Mouse (Mus musculus) inflammation-experienced regulatory T-cells (primary cell): ENCODE data around the gene Cnnm2. TPM values are rescaled to one million over a fixed set of nuclear protein-coding genes. Genes with fewer than 3 reads are reported as not detected.

Experiments
- polyA plus RNA-seq, 2 experiments: library from polyadenylated mRNA; unstranded; fragments of 100-300 nt; shearing (Covaris generic); gene quantifications; one replicate each; pipeline ENCODE4 v1.2.1; 2017

Gene Cnnm2
- 1 to 10 TPM; 4.4 to 4.8 TPM for polyA plus RNA-seq

DNA sequence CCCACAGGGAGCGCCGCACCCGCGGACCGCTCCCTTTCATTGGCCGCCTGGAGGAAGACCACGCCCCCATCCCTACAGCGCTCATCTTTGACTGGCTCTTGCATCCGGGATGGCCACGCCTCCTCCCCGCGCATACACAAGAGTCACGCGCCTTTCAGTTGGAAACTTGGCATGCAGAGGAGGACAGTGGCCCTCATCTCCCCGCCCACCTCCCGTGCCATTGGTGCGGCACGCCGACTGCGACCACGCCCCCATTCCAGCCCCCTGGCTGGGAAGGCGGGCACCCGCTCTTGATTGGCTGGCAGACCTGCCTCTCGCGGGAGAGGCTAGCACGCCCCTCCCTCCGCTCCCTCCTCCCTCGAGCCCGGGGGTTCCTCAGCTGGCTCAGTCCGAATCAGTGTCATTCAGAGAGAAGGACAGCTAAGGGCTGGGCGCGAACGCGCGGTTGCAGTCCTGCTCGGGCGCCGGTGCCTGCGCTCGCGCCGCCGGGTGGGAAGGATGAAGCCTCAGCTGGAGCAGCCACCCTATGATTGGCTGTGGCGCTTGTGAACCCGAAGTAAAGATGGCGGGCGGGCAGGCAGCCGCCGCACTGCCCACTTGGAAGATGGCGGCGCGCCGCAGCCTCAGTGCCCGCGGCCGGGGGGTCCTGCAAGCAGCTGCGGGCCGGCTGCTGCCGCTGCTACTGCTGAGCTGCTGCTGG lies at the start of gene Cnnm2:
Cnnm2 (plus strand) TSS at position 350 of the 700 bp plus-strand sequence.

Other genes starting within 250 kb of the Cnnm2 start
- 10 to 100 TPM; 17.6 to 25.9 TPM for gene Arl3, start 188.4 kb upstream of the Cnnm2 start, polyA plus RNA-seq
- 10 to 100 TPM; 12.5 to 19.6 TPM for gene Sfxn2, start 188.2 kb upstream of the Cnnm2 start, polyA plus RNA-seq
- 10 to 100 TPM; 57.8 to 68.5 TPM for gene Wbp1l, start 162.5 kb upstream of the Cnnm2 start, polyA plus RNA-seq
- under 1 TPM; 0.10 to 0.92 TPM for gene Cyp17a1, start 88.4 kb upstream of the Cnnm2 start, polyA plus RNA-seq
- gene Borcs7, start 71.7 kb upstream of the Cnnm2 start, polyA plus RNA-seq, result 1 to 10 TPM; 4.0 to 5.0 TPM
- 10 to 100 TPM in 1 of 2 experiments, 1 to 10 TPM in 1; 8.2 to 13.5 TPM for gene As3mt, start 54.1 kb upstream of the Cnnm2 start, polyA plus RNA-seq